Mouse (Mus musculus) midbrain, embryonic 15.5 days (tissue): Measurements from ENCODE around the gene Uox. TPM values are rescaled to one million over a fixed set of nuclear protein-coding genes. Genes with fewer than 3 reads are reported as not detected.

Source experiments
- ATAC-seq: fragments of 200-750 bp; cut with Nextera tagmentation; replicated peaks from 2 replicates; pipeline ENCODE4 v1.8.0; 2017; ENCODE audit warnings: moderate TSS enrichment
- H3K27ac ChIP-seq: fragments of 300-500 bp; sonication (generic); 2 replicates; pipeline ENCODE4 v1.5.1; 2015; ENCODE audit warnings: mild to moderate bottlenecking, inconsistent platforms
- H3K27me3 ChIP-seq: fragments of 300-500 bp; sonication (generic); replicated peaks from 2 replicates; pipeline ENCODE4 v1.6.1; 2015; ENCODE audit warnings: inconsistent platforms
- H3K36me3 ChIP-seq: fragments of 300-500 bp; sonication (generic); replicated peaks from 2 replicates; pipeline ENCODE4 v1.6.1; 2015; ENCODE audit warnings: inconsistent platforms
- H3K4me1 ChIP-seq: fragments of 300-500 bp; sonication (generic); 2 replicates; pipeline ENCODE4 v1.6.1; 2015; ENCODE audit warnings: inconsistent platforms
- H3K4me2 ChIP-seq: fragments of 300-500 bp; sonication (generic); 2 replicates; pipeline ENCODE4 v1.6.1; 2015; ENCODE audit warnings: inconsistent platforms, mild to moderate bottlenecking, moderate library complexity
- H3K4me3 ChIP-seq: fragments of 300-500 bp; sonication (generic); 2 replicates; pipeline ENCODE4 v1.5.1; 2015; ENCODE audit warnings: mild to moderate bottlenecking, inconsistent platforms
- H3K9ac ChIP-seq: fragments of 300-500 bp; sonication (generic); 2 replicates; pipeline ENCODE4 v1.6.1; 2015; ENCODE audit warnings: mild to moderate bottlenecking, inconsistent platforms
- H3K9me3 ChIP-seq: fragments of 300-500 bp; sonication (generic); 2 replicates; pipeline ENCODE4 v1.6.1; 2016; ENCODE audit warnings: inconsistent platforms
- WGBS: fragments of 180-500 bp; shearing (Covaris S2); methylation state at CpG from one replicate; pipeline ENCODE4 v1.1.7; 2015; ENCODE audit warnings: mixed read lengths; 5-methylcytosine and 5-hydroxymethylcytosine counted together
- polyA plus RNA-seq: library from polyadenylated mRNA; unstranded; fragments of >200 nt; fragmentation: Nextera tagmentation; extraction: Ambion mirVana; gene quantifications from 2 replicates; pipeline ENCODE4 v1.2.1, GENCODE M21; 2015

Gene Uox
- polyA plus RNA-seq, 1 experiment from 2014 or later = not detected

GRCm38 (mm10) chr3:146641818-146642427 is 71.7 kb downstream of the Uox start:
- no peak overlapping the region for H3K9ac ChIP-seq
- no peak overlapping the region for H3K4me3 ChIP-seq
- no peaks in the 10 kb centered on the region for H3K9me3 ChIP-seq
- H3K4me2 ChIP-seq = no peak overlapping the region
- ATAC-seq = no peak
- H3K4me1 ChIP-seq = no peaks in the 10 kb centered on the region
- no peaks in the 10 kb centered on the region for H3K36me3 ChIP-seq
- WGBS = 54% methylated on average over 4 of the region's 4 CpGs
- no peaks in the 10 kb centered on the region for H3K27me3 ChIP-seq
- no peak overlapping the region for H3K27ac ChIP-seq

GRCm38 (mm10) chr3:146649311-146649894 is 79.2 kb downstream of the Uox start:
- H3K4me1 ChIP-seq = no peaks in the 10 kb centered on the region
- ATAC-seq = no peak
- H3K27ac ChIP-seq = no peak overlapping the region
- H3K27me3 ChIP-seq = no peaks in the 10 kb centered on the region
- no peaks in the 10 kb centered on the region for H3K9me3 ChIP-seq
- no peak overlapping the region for H3K4me2 ChIP-seq
- no peak overlapping the region for H3K4me3 ChIP-seq
- 76% methylated on average over 10 of the region's 10 CpGs for WGBS
- no peak overlapping the region for H3K9ac ChIP-seq
- no peaks in the 10 kb centered on the region for H3K36me3 ChIP-seq

GRCm38 (mm10) chr3:146650716-146651115 is 80.5 kb downstream of the Uox start:
- Histone ChIP-seq H3K4me3 (no peak overlapping the region), H3K9me3 (no peaks in the 10 kb centered on the region), H3K4me1 (no peaks in the 10 kb centered on the region), H3K27me3 (no peaks in the 10 kb centered on the region), H3K27ac (no peak overlapping the region), H3K9ac (no peak overlapping the region), H3K36me3 (no peaks in the 10 kb centered on the region), H3K4me2 (no peak overlapping the region)
- ATAC-seq = no peak
- 92% methylated on average over 10 of the region's 10 CpGs for WGBS

GRCm38 (mm10) chr3:146651217-146651616 is 81.0 kb downstream of the Uox start, which contains the start of gene 4930503B20Rik:
4930503B20Rik (minus strand) TSS chr3:146651317.
- 89% methylated on average over 3 of the region's 3 CpGs for WGBS
- H3K4me2 ChIP-seq = no peak within 1 kb of the TSS
- no peaks in the 10 kb centered on the region for H3K9me3 ChIP-seq
- no peak within 1 kb of the TSS for H3K9ac ChIP-seq
- no peak within 1 kb of the TSS for H3K27ac ChIP-seq
- ATAC-seq = no peak
- no peaks in the 10 kb centered on the region for H3K36me3 ChIP-seq
- H3K27me3 ChIP-seq = no peaks in the 10 kb centered on the region
- no peak within 1 kb of the TSS for H3K4me3 ChIP-seq
- no peaks in the 10 kb centered on the region for H3K4me1 ChIP-seq

GRCm38 (mm10) chr3:146652431-146652830 is 82.2 kb downstream of the Uox start:
- Histone ChIP-seq H3K4me3 (no peak overlapping the region), H3K4me1 (no peaks in the 10 kb centered on the region), H3K27ac (no peak overlapping the region), H3K4me2 (no peak overlapping the region), H3K36me3 (no peaks in the 10 kb centered on the region), H3K9ac (no peak overlapping the region), H3K27me3 (no peaks in the 10 kb centered on the region), H3K9me3 (no peaks in the 10 kb centered on the region)
- 88% methylated on average over 5 of the region's 5 CpGs for WGBS
- no peak for ATAC-seq

- no peaks in the 10 kb centered on the region for H3K9me3 ChIP-seq
- H3K4me1 ChIP-seq = no peaks in the 10 kb centered on the region
- H3K4me2 ChIP-seq = no peak overlapping the region
- H3K27me3 ChIP-seq = no peaks in the 10 kb centered on the region
- no peaks in the 10 kb centered on the region for H3K36me3 ChIP-seq
- ATAC-seq = no peak
- H3K27ac ChIP-seq = no peak overlapping the region
- H3K9ac ChIP-seq = no peak overlapping the region
- H3K4me3 ChIP-seq = no peak overlapping the region
- 72% methylated on average over 6 of the region's 6 CpGs for WGBS
Measured at GRCm38 (mm10) chr3:146653692-146654091, 83.5 kb downstream of the Uox start.

GRCm38 (mm10) chr3:146655111-146655577 is 84.9 kb downstream of the Uox start:
- 71% methylated on average over 2 of the region's 2 CpGs for WGBS
- no peaks in the 10 kb centered on the region for H3K27me3 ChIP-seq
- H3K27ac ChIP-seq = no peak overlapping the region

GRCm38 (mm10) chr3:146657433-146657832 is 87.2 kb downstream of the Uox start:
- WGBS = 94% methylated on average over 5 of the region's 5 CpGs
- H3K4me1 ChIP-seq = no peaks in the 10 kb centered on the region
- ATAC-seq = no peak

More at GRCm38 (mm10) chr3:146655111-146655577, 84.9 kb downstream of the Uox start:
- no peak overlapping the region for H3K4me2 ChIP-seq
- no peaks in the 10 kb centered on the region for H3K36me3 ChIP-seq
- H3K4me1 ChIP-seq = no peaks in the 10 kb centered on the region
- H3K9me3 ChIP-seq = no peaks in the 10 kb centered on the region
- H3K9ac ChIP-seq = no peak overlapping the region
- no peak for ATAC-seq
- no peak overlapping the region for H3K4me3 ChIP-seq

GRCm38 (mm10) chr3:146658061-146658639 is 87.9 kb downstream of the Uox start:
- no peaks in the 10 kb centered on the region for H3K36me3 ChIP-seq
- 88% methylated on average over 1 of the region's 1 CpGs for WGBS
- H3K4me1 ChIP-seq = no peaks in the 10 kb centered on the region
- H3K27ac ChIP-seq = no peak overlapping the region
- no peak for ATAC-seq
- no peak overlapping the region for H3K4me2 ChIP-seq
- no peak overlapping the region for H3K9ac ChIP-seq
- no peak overlapping the region for H3K4me3 ChIP-seq
- no peaks in the 10 kb centered on the region for H3K9me3 ChIP-seq
- no peaks in the 10 kb centered on the region for H3K27me3 ChIP-seq

More at GRCm38 (mm10) chr3:146657433-146657832, 87.2 kb downstream of the Uox start:
- H3K9me3 ChIP-seq = no peaks in the 10 kb centered on the region
- H3K9ac ChIP-seq = no peak overlapping the region
- H3K27ac ChIP-seq = no peak overlapping the region
- H3K4me2 ChIP-seq = no peak overlapping the region
- no peaks in the 10 kb centered on the region for H3K36me3 ChIP-seq
- no peaks in the 10 kb centered on the region for H3K27me3 ChIP-seq
- H3K4me3 ChIP-seq = no peak overlapping the region

GRCm38 (mm10) chr3:146659321-146659720 is 89.1 kb downstream of the Uox start:
- Histone ChIP-seq H3K4me3 (no peak overlapping the region), H3K9ac (no peak overlapping the region), H3K27ac (no peak overlapping the region), H3K27me3 (no peaks in the 10 kb centered on the region), H3K9me3 (no peaks in the 10 kb centered on the region), H3K36me3 (no peaks in the 10 kb centered on the region), H3K4me1 (no peaks in the 10 kb centered on the region), H3K4me2 (no peak overlapping the region)
- 83% methylated on average over 5 of the region's 5 CpGs for WGBS
- no peak for ATAC-seq

GRCm38 (mm10) chr3:146661001-146661400 is 90.8 kb downstream of the Uox start:
- Histone ChIP-seq H3K27me3 (no peaks in the 10 kb centered on the region), H3K4me3 (no peak overlapping the region), H3K9me3 (no peaks in the 10 kb centered on the region), H3K4me1 (no peaks in the 10 kb centered on the region), H3K4me2 (no peak overlapping the region), H3K27ac (no peak overlapping the region), H3K9ac (no peak overlapping the region), H3K36me3 (no peaks in the 10 kb centered on the region)
- WGBS = 72% methylated on average over 6 of the region's 6 CpGs
- ATAC-seq = no peak

GRCm38 (mm10) chr3:146661907-146662306 is 91.7 kb downstream of the Uox start:
- Histone ChIP-seq H3K27me3 (no peaks in the 10 kb centered on the region), H3K27ac (no peak overlapping the region), H3K9ac (no peak overlapping the region), H3K4me2 (no peak overlapping the region), H3K4me3 (no peak overlapping the region), H3K4me1 (no peaks in the 10 kb centered on the region), H3K36me3 (no peaks in the 10 kb centered on the region), H3K9me3 (no peaks in the 10 kb centered on the region)
- 81% methylated on average over 7 of the region's 7 CpGs for WGBS
- ATAC-seq = no peak

GRCm38 (mm10) chr3:146671121-146671520 is 100.9 kb downstream of the Uox start:
- H3K36me3 ChIP-seq = no peaks in the 10 kb centered on the region
- H3K9me3 ChIP-seq = no peaks in the 10 kb centered on the region
- ATAC-seq = no peak
- H3K27me3 ChIP-seq = no peaks in the 10 kb centered on the region
- H3K4me3 ChIP-seq = no peak overlapping the region
- no peak overlapping the region for H3K4me2 ChIP-seq
- H3K4me1 ChIP-seq = no peaks in the 10 kb centered on the region
- 68% methylated on average over 2 of the region's 2 CpGs for WGBS
- H3K27ac ChIP-seq = no peak overlapping the region
- no peak overlapping the region for H3K9ac ChIP-seq
